Mouse (Mus musculus) limb, embryonic 13.5 days (tissue): ENCODE data around the gene Insig2. TPM values are rescaled to one million over a fixed set of nuclear protein-coding genes. Genes with fewer than 3 reads are reported as not detected.

ENCODE experiments used
- ATAC-seq: fragments of 200-750 bp; cut with Nextera tagmentation; 2 replicates; pipeline ENCODE4 v1.8.0; 2017; ENCODE audit warnings: low read depth, moderate number of reproducible peaks, moderate TSS enrichment; ENCODE audit not compliant: low FRiP score
- H3K27ac ChIP-seq: fragments of 300-500 bp; sonication (generic); 2 replicates; pipeline ENCODE4 v1.5.1; 2015; ENCODE audit warnings: inconsistent platforms, mild to moderate bottlenecking, moderate library complexity
- H3K27me3 ChIP-seq: fragments of 300-500 bp; sonication (generic); 2 replicates; pipeline ENCODE4 v1.6.1; 2015; ENCODE audit warnings: mild to moderate bottlenecking, inconsistent platforms
- H3K36me3 ChIP-seq: fragments of 300-500 bp; sonication (generic); 2 replicates; pipeline ENCODE4 v1.6.1; 2015; ENCODE audit warnings: inconsistent platforms, mild to moderate bottlenecking, moderate library complexity
- H3K4me1 ChIP-seq: fragments of 300-500 bp; sonication (generic); 2 replicates; pipeline ENCODE4 v1.6.1; 2015; ENCODE audit warnings: inconsistent platforms
- H3K4me2 ChIP-seq: fragments of 300-500 bp; sonication (generic); replicated peaks from 2 replicates; pipeline ENCODE4 v1.6.1; 2015; ENCODE audit warnings: inconsistent platforms, mild to moderate bottlenecking, moderate library complexity
- H3K4me3 ChIP-seq: fragments of 300-500 bp; sonication (generic); 2 replicates; pipeline ENCODE4 v1.5.1; 2015; ENCODE audit warnings: moderate library complexity, mild to moderate bottlenecking, inconsistent platforms
- H3K9ac ChIP-seq: fragments of 300-500 bp; sonication (generic); 2 replicates; pipeline ENCODE4 v1.6.1; 2015; ENCODE audit warnings: mild to moderate bottlenecking, inconsistent platforms
- H3K9me3 ChIP-seq: fragments of 300-500 bp; sonication (generic); 2 replicates; pipeline ENCODE4 v1.6.1; 2016; ENCODE audit warnings: inconsistent platforms
- WGBS: fragments of 180-500 bp; shearing (Covaris S2); methylation state at CpG from one replicate; pipeline ENCODE4 v1.1.7; 2015; 5-methylcytosine and 5-hydroxymethylcytosine counted together
- polyA plus RNA-seq: library from polyadenylated mRNA; unstranded; fragments of >200 nt; fragmentation: Nextera tagmentation; extraction: Ambion mirVana; gene quantifications from 2 replicates; pipeline ENCODE4 v1.2.1, GENCODE M21; 2015

Insig2 gene
- 30.6 and 33.0 TPM in 2 replicates for polyA plus RNA-seq

- Histone ChIP-seq H3K27me3 (no peaks in the 10 kb centered on the region), H3K9me3 (no peaks in the 10 kb centered on the region), H3K27ac (no peak within 1 kb of the TSS), H3K36me3 (peaks cover 4% of the 10 kb centered on the region; the same call in 1 of the 2 replicates), H3K4me3 (no peak within 1 kb of the TSS), H3K9ac (no peak within 1 kb of the TSS), H3K4me1 (peaks cover 11% of the 10 kb centered on the region; the same call in 1 of the 2 replicates), H3K4me2 (no peak within 1 kb of the TSS)
- WGBS: 92% methylated on average over 1 of the region's 1 CpGs
- ATAC-seq: no peak
Measured at GRCm38 (mm10) chr1:121332485-121332884, at the start of gene Insig2. TSS of gene Insig2 (minus strand) at chr1:121332589.

GRCm38 (mm10) chr1:121381562-121381961 is 49.2 kb upstream of the Insig2 start:
- Histone ChIP-seq H3K9me3 (no peaks in the 10 kb centered on the region), H3K27ac (no peak overlapping the region), H3K9ac (no peak overlapping the region), H3K4me2 (no peak overlapping the region), H3K27me3 (no peaks in the 10 kb centered on the region), H3K4me3 (no peak overlapping the region), H3K36me3 (no peaks in the 10 kb centered on the region), H3K4me1 (no peaks in the 10 kb centered on the region)
- WGBS: 68% methylated on average over 3 of the region's 3 CpGs
- no peak for ATAC-seq

- Histone ChIP-seq H3K27ac (no peak overlapping the region), H3K4me3 (no peak overlapping the region), H3K27me3 (no peaks in the 10 kb centered on the region), H3K4me2 (no peak overlapping the region), H3K9ac (no peak overlapping the region), H3K9me3 (no peaks in the 10 kb centered on the region), H3K36me3 (no peaks in the 10 kb centered on the region), H3K4me1 (no peaks in the 10 kb centered on the region)
- no peak; the same call in 1 of the 2 replicates for ATAC-seq
- 74% methylated on average over 3 of the region's 3 CpGs for WGBS
Measured at GRCm38 (mm10) chr1:121380033-121380432, 47.6 kb upstream of the Insig2 start.

- 0 out of 2 replicates have a peak, but pooled peaks cover 3% of the 10 kb centered on the region for H3K27me3 ChIP-seq
- H3K9ac ChIP-seq: no peak overlapping the region
- H3K36me3 ChIP-seq: no peaks in the 10 kb centered on the region
- no peak overlapping the region for H3K4me2 ChIP-seq
- H3K27ac ChIP-seq: no peak overlapping the region
- no peaks in the 10 kb centered on the region for H3K4me1 ChIP-seq
- no peak overlapping the region for H3K4me3 ChIP-seq
- WGBS: 80% methylated on average over 2 of the region's 2 CpGs
- ATAC-seq: no peak
- H3K9me3 ChIP-seq: no peaks in the 10 kb centered on the region
Measured at GRCm38 (mm10) chr1:121377901-121378300, 45.5 kb upstream of the Insig2 start.

GRCm38 (mm10) chr1:121377410-121377809 is 45.0 kb upstream of the Insig2 start:
- Histone ChIP-seq H3K27ac (no peak overlapping the region), H3K27me3 (0 out of 2 replicates have a peak, but pooled peaks cover 3% of the 10 kb centered on the region), H3K9me3 (no peaks in the 10 kb centered on the region), H3K36me3 (no peaks in the 10 kb centered on the region), H3K9ac (no peak overlapping the region), H3K4me2 (no peak overlapping the region), H3K4me3 (no peak overlapping the region), H3K4me1 (no peaks in the 10 kb centered on the region)
- WGBS: 89% methylated on average over 1 of the region's 1 CpGs
- ATAC-seq: no peak

GRCm38 (mm10) chr1:121373631-121374030 is 41.2 kb upstream of the Insig2 start:
- WGBS: 73% methylated on average over 2 of the region's 2 CpGs
- Histone ChIP-seq H3K27me3 (0 out of 2 replicates have a peak, but pooled peaks cover 6% of the 10 kb centered on the region), H3K36me3 (no peaks in the 10 kb centered on the region), H3K4me1 (no peaks in the 10 kb centered on the region), H3K27ac (no peak overlapping the region), H3K4me2 (no peak overlapping the region), H3K9ac (no peak overlapping the region), H3K4me3 (no peak overlapping the region), H3K9me3 (no peaks in the 10 kb centered on the region)
- ATAC-seq: no peak

- no peak overlapping the region for H3K4me3 ChIP-seq
- 0 out of 2 replicates have a peak, but pooled peaks cover 6% of the 10 kb centered on the region for H3K27me3 ChIP-seq
- no peaks in the 10 kb centered on the region for H3K36me3 ChIP-seq
- ATAC-seq: no peak
- H3K9me3 ChIP-seq: no peaks in the 10 kb centered on the region
- H3K27ac ChIP-seq: no peak overlapping the region
- no peak overlapping the region for H3K9ac ChIP-seq
- 87% methylated on average over 1 of the region's 1 CpGs for WGBS
- H3K4me2 ChIP-seq: no peak overlapping the region
- no peaks in the 10 kb centered on the region for H3K4me1 ChIP-seq
Measured at GRCm38 (mm10) chr1:121372656-121373055, 40.3 kb upstream of the Insig2 start.

- H3K4me2 ChIP-seq: no peak overlapping the region
- H3K27me3 ChIP-seq: 0 out of 2 replicates have a peak, but pooled peaks cover 6% of the 10 kb centered on the region
- H3K27ac ChIP-seq: no peak overlapping the region
- H3K9me3 ChIP-seq: no peaks in the 10 kb centered on the region
- ATAC-seq: no peak
- no peak overlapping the region for H3K4me3 ChIP-seq
- no peaks in the 10 kb centered on the region for H3K4me1 ChIP-seq
- 36% methylated on average over 12 of the region's 12 CpGs for WGBS
- no peak overlapping the region for H3K9ac ChIP-seq
- no peaks in the 10 kb centered on the region for H3K36me3 ChIP-seq
Measured at GRCm38 (mm10) chr1:121371449-121371848, 39.1 kb upstream of the Insig2 start.

- 23% methylated on average over 9 of the region's 9 CpGs for WGBS
Measured at GRCm38 (mm10) chr1:121367257-121367656, 34.9 kb upstream of the Insig2 start.

GRCm38 (mm10) chr1:121360561-121360960 is 28.2 kb upstream of the Insig2 start:
- Histone ChIP-seq H3K4me2 (no peak overlapping the region), H3K4me1 (peaks cover 8% of the 10 kb centered on the region; the same call in 1 of the 2 replicates), H3K27ac (no peak overlapping the region), H3K4me3 (no peak overlapping the region), H3K27me3 (peaks cover 17% of the 10 kb centered on the region), H3K9me3 (no peaks in the 10 kb centered on the region), H3K36me3 (no peaks in the 10 kb centered on the region), H3K9ac (no peak overlapping the region)
- WGBS: 53% methylated on average over 4 of the region's 4 CpGs
- no peak for ATAC-seq

More at GRCm38 (mm10) chr1:121367257-121367656, 34.9 kb upstream of the Insig2 start:
- Histone ChIP-seq H3K27me3 (peaks cover 10% of the 10 kb centered on the region; the same call in 1 of the 2 replicates), H3K36me3 (no peaks in the 10 kb centered on the region), H3K4me1 (no peaks in the 10 kb centered on the region), H3K27ac (no peak overlapping the region), H3K4me3 (no peak overlapping the region), H3K9ac (no peak overlapping the region), H3K4me2 (no peak overlapping the region), H3K9me3 (no peaks in the 10 kb centered on the region)
- ATAC-seq: 0 out of 2 replicates have a peak, but pooled peaks have one; percentile 57

GRCm38 (mm10) chr1:121359680-121360079 is 27.3 kb upstream of the Insig2 start:
- Histone ChIP-seq H3K36me3 (no peaks in the 10 kb centered on the region), H3K9me3 (no peaks in the 10 kb centered on the region), H3K9ac (no peak overlapping the region), H3K4me3 (no peak overlapping the region), H3K27ac (no peak overlapping the region), H3K27me3 (peaks cover 15% of the 10 kb centered on the region), H3K4me1 (peaks cover 8% of the 10 kb centered on the region; the same call in 1 of the 2 replicates), H3K4me2 (no peak overlapping the region)
- WGBS: 76% methylated on average over 12 of the region's 12 CpGs
- no peak for ATAC-seq

- Histone ChIP-seq H3K4me2 (no peak overlapping the region), H3K4me3 (no peak overlapping the region), H3K9me3 (no peaks in the 10 kb centered on the region), H3K9ac (no peak overlapping the region), H3K27me3 (peaks cover 7% of the 10 kb centered on the region), H3K27ac (no peak overlapping the region), H3K4me1 (no peaks in the 10 kb centered on the region), H3K36me3 (no peaks in the 10 kb centered on the region)
- ATAC-seq: no peak
Measured at GRCm38 (mm10) chr1:121353779-121354178, 21.4 kb upstream of the Insig2 start.

- H3K9me3 ChIP-seq: no peaks in the 10 kb centered on the region
- H3K4me1 ChIP-seq: no peaks in the 10 kb centered on the region
- WGBS: 93% methylated on average over 3 of the region's 3 CpGs
- no peak overlapping the region for H3K4me3 ChIP-seq
- no peak overlapping the region for H3K4me2 ChIP-seq
- no peaks in the 10 kb centered on the region; the same call in none of the 2 replicates for H3K27me3 ChIP-seq
- no peak for ATAC-seq
- H3K27ac ChIP-seq: no peak overlapping the region
- H3K36me3 ChIP-seq: no peaks in the 10 kb centered on the region
- H3K9ac ChIP-seq: no peak overlapping the region
Measured at GRCm38 (mm10) chr1:121351037-121351436, 18.6 kb upstream of the Insig2 start.
